Mouse (Mus musculus) midbrain, embryonic 13.5 days (tissue): ENCODE data around the gene Gm3685. TPM values are rescaled to one million over a fixed set of nuclear protein-coding genes. Genes with fewer than 3 reads are reported as not detected.
"Not testable (repeated sequence)": the region's sequence is repeated elsewhere in the genome, so short reads cannot be mapped to it uniquely, and the experiment has no call there.

Experiments used
- ATAC-seq: fragments of 200-750 bp; cut with Nextera tagmentation; 2 replicates; pipeline ENCODE4 v1.8.0; 2017; ENCODE audit warnings: mild to moderate bottlenecking, moderate TSS enrichment, moderate library complexity
- H3K27ac ChIP-seq: fragments of 300-500 bp; sonication (generic); 2 replicates; pipeline ENCODE4 v1.5.1; 2015; ENCODE audit warnings: inconsistent platforms, mild to moderate bottlenecking, moderate library complexity
- H3K27me3 ChIP-seq: fragments of 300-500 bp; sonication (generic); 2 replicates; pipeline ENCODE4 v1.6.1; 2015; ENCODE audit warnings: mild to moderate bottlenecking, inconsistent platforms
- H3K36me3 ChIP-seq: fragments of 300-500 bp; sonication (generic); 2 replicates; pipeline ENCODE4 v1.6.1; 2015; ENCODE audit warnings: mild to moderate bottlenecking, inconsistent platforms
- H3K4me1 ChIP-seq: fragments of 300-500 bp; sonication (generic); replicated peaks from 2 replicates; pipeline ENCODE4 v1.6.1; 2015; ENCODE audit warnings: inconsistent platforms
- H3K4me2 ChIP-seq: fragments of 300-500 bp; sonication (generic); replicated peaks from 2 replicates; pipeline ENCODE4 v1.6.1; 2015; ENCODE audit warnings: moderate library complexity, mild to moderate bottlenecking, inconsistent platforms
- H3K4me3 ChIP-seq: fragments of 300-500 bp; sonication (generic); replicated peaks from 2 replicates; pipeline ENCODE4 v1.5.1; 2015; ENCODE audit warnings: mild to moderate bottlenecking, inconsistent platforms
- H3K9ac ChIP-seq: fragments of 300-500 bp; sonication (generic); replicated peaks from 2 replicates; pipeline ENCODE4 v1.6.1; 2015; ENCODE audit warnings: mild to moderate bottlenecking, inconsistent platforms
- H3K9me3 ChIP-seq: fragments of 300-500 bp; sonication (generic); 2 replicates; pipeline ENCODE4 v1.6.1; 2016; ENCODE audit warnings: mild to moderate bottlenecking, inconsistent platforms
- WGBS: fragments of 180-500 bp; shearing (Covaris S2); methylation state at CpG from one replicate; pipeline ENCODE4 v1.1.7; 2015; 5-methylcytosine and 5-hydroxymethylcytosine counted together
- polyA plus RNA-seq: library from polyadenylated mRNA; unstranded; fragments of >200 nt; fragmentation: Nextera tagmentation; extraction: Ambion mirVana; gene quantifications from 2 replicates; pipeline ENCODE4 v1.2.1, GENCODE M21; 2015

Gene Gm3685
- polyA plus RNA-seq, result not detected in 2 replicates

DNA sequence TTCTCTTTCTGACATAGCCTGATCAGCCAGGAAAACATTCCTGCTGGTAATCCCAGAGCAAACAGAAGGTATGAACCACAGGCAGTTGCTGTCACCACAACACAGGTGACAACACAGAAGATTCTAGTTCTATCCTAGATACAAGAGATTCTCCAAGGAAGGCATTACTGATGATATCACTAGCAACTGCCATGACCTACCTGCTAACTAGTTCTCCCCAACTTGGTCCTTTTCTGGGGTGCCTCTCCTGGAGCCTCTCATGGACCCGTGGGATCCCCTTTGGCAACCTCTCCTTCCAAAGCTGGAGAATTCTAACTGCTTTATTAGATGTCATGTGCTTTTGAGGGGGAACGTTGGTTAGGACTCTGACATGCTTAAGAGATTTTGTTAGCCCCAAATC, at the start of gene Gm3685:
Gm3685 (minus strand) TSS at position 101 of the 400 bp plus-strand sequence.
- H3K9ac ChIP-seq, H3K27ac ChIP-seq, H3K36me3 ChIP-seq, H3K27me3 ChIP-seq, H3K4me2 ChIP-seq, H3K9me3 ChIP-seq, H3K4me1 ChIP-seq, H3K4me3 ChIP-seq, ATAC-seq: not testable (repeated sequence)
- WGBS, result no CpG with 5 or more reads among the region's 2 CpGs

DNA sequence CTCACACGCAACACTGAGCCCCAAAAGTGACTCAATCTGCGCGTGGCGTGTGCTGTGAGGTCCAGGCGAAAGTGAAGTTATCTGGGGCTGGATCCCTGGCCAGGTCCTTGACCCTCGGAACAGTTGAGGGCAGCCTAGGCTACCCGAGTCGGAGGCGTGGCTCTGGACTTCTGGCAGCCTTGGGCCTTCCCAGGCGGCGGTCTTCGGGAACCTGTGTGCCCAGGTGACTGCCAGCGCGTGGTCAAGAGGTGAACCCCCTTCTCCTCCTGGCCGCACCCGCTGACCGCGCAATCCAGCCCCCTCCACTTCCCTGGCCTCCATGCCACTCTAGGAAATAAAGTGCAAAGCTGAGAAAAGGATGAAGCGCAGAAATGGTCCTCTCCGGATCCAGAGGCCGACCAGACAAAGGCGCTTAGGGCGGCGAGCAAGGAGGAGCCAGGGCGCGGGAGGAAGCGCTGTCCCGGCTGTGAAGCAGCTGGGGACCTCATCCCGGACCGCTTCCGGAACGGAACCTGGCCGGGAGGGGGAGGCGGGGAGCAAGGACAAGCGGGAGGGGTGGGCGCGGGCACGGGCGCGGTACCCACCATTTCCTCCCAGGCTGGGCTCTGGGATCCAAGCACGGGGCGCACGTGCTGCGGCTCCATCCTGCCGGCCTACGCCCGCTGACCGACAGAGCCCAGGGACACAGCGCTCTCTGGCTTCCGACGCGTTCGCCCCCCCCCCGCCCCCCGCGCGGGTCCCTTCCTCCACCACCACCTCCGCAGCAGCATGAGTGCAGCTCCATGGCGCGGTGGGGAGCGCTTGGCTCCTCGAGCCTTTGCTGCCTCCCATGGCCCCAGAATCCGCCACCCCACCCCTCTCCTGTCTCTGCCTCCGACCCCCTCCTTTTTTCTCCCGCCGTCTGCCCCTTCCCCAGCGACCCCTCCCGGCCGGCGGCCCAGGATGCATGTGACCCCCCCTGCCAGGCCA, 17.7 kb downstream of the Gm3685 start, which contains the start of gene Gm10406:
Gm10406 (minus strand) TSS at position 669 of the 969 bp plus-strand sequence.
- Histone ChIP-seq H3K4me2 (peak within 1 kb of the TSS; percentile 82), H3K4me3 (peak within 1 kb of the TSS; percentile 53), H3K9ac (peak within 1 kb of the TSS; percentile 74), H3K27ac (peak within 1 kb of the TSS; percentile 60)
- H3K27me3 ChIP-seq, ATAC-seq, H3K9me3 ChIP-seq, H3K36me3 ChIP-seq, H3K4me1 ChIP-seq: not testable (repeated sequence)
- WGBS, result 0% methylated on average over 42 of the region's 70 CpGs

DNA sequence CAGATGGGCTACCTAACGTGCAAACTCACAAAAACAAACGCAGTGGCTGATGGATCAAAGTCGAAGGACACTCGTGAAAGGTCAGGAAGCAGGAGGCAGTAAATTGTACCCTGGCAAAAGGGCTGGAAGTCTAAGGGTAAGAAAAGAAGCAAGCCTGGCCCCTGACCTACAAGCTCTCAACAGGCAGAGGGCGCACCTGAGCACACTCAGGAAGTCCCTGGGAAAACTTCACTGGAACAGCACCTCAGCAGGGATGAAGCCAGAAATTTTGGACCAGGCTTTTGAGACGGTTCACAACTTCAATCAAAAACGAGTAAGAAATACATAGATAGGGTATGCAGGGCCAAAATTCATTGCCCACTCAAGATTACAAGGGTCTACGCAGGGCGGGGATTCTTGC, 18.5 kb downstream of the Gm3685 start:
- Histone ChIP-seq H3K4me3 (peak overlapping the region; percentile 53), H3K4me2 (peak overlapping the region; percentile 82)
- H3K9ac ChIP-seq, ATAC-seq, H3K27ac ChIP-seq, H3K4me1 ChIP-seq, H3K36me3 ChIP-seq, H3K9me3 ChIP-seq, H3K27me3 ChIP-seq: not testable (repeated sequence)
- 8% methylated on average over 9 of the region's 9 CpGs for WGBS

Other genes with a start within 250 kb of the Gm3685 start
- not detected in 2 replicates for gene Gm3642, start 204.7 kb downstream of the Gm3685 start, polyA plus RNA-seq
- gene Gm3667, start 155.0 kb downstream of the Gm3685 start, polyA plus RNA-seq, result 5.1 and 5.7 TPM in 2 replicates
- gene Gm6356, start 71.2 kb downstream of the Gm3685 start, polyA plus RNA-seq, result not detected in 2 replicates
- 2.6 and 2.8 TPM in 2 replicates for gene Gm10406, start 17.5 kb downstream of the Gm3685 start, polyA plus RNA-seq
- gene Gm3696, start 55.7 kb upstream of the Gm3685 start, polyA plus RNA-seq, result 4.8 and 5.3 TPM in 2 replicates
- not detected in 2 replicates for gene Gm6676, start 80.4 kb upstream of the Gm3685 start, polyA plus RNA-seq
- 8.0 and 8.8 TPM in 2 replicates for gene Gm3512, start 129.6 kb upstream of the Gm3685 start, polyA plus RNA-seq
- not detected in 2 replicates for gene Gm16434, start 149.6 kb upstream of the Gm3685 start, polyA plus RNA-seq
- gene Gm3727, start 219.7 kb upstream of the Gm3685 start, polyA plus RNA-seq, result not detected in 2 replicates